Mouse (Mus musculus) natural killer cell, adult 2 months (primary cell): ENCODE measurements around the gene Vps16.
A peak's percentile ranks its signal among the peaks of the same experiment; 100 is the strongest.

Experiments used
- DNase-seq, 2 experiments: peaks; one replicate each; pipeline ENCODE4 v3.0.0; 2022; ENCODE audit warnings: low spot score in 2 of 2

The Vps16 gene

DNA sequence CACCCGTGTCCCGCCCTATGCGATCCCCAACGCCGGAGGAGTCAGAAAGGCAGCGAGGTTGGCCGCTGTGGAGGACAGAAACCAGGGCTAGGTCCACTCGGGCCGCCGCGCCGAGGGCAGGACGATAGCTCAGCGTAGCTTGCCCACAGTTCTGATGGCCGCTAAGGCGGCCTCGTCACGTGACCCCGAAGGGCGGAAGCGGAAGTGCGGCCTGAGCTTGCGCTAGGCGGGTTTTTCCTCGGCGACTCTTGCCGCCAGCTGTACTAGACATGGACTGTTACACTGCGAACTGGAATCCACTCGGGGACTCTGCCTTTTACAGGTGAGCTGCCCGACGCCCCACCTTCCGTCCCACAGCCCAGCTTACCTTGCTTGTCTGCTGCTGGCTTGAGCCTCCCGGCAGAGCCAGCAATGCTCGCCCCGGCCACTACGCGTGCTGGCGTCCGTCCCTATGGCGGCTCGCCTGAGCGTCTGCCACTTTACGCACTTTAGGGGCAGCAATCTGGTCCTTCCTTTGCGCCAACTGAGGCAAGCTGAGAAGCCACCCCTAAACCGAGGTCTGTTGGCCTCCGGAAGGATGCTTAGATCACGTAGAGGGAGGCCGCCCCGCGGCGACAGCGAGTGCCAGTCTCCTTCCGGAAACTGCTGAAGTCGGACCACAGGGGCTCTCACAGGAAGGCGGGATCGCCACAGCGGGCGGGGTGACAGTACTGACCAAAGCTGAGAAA, at the start of gene Vps16, which contains the start of gene Pced1a:
Vps16 (plus strand) TSS at position 214 of the 728 bp plus-strand sequence.
Pced1a (minus strand) TSS at position 576 of the 728 bp plus-strand sequence.
- DNase-seq, result peak; percentile 91

DNA sequence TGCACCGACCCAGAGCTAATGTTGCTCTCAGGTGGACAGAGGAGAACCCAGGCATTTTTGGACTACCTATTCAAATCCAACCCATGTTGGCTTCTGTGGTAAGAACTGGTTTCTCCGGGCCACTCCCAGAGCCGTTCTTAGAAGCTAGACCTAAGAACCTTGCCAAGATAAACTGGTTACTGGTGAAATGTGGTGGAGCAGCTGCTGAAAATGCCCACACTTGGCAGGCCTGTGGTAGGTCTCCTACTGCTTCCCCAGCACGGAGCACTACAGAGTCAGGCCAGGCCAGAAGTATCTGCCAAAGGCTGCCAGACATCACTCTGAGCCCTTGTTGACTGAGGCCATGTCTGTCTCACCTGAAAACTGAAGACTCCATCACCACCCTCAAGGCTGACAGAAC, 49.2 kb upstream of the Vps16 start:
- DNase-seq, result no peak

DNA sequence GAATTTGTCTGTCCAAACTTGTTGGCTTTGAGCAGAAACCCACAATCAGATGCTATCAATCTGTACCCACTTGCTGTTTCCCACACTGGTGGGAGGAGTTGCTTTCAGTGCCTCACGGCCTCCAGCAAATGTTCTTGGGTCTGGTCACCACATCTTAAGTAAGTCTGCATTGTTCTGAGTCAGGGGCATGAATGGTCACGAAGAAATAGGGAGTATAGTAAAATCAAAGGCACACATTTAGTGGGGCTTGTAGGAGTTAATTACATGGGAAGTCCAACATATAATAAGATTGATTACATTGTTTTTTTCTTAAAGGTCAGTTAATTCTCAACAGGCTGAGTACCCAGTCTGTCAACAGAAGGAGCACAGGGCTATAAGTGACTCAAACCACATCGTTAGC, 40.9 kb upstream of the Vps16 start:
- no peak for DNase-seq

DNA sequence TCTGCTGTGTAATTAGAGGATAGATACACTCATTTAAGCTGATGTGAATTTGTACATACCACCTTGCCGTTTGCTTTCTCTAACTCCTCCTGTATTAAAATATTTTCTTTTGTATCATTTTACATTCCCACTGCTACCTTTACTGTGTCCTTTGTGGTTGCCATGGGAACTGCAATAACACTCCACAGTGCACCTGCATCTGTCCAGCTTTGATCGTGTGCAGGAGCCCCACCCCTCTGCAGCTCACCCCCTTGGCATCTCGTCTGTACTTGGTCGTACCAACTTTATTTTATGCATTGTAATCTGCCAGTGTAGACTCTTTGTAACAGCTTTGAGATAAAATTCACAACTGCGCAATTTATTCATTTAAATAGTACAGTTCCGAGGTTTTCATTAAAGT, 40.2 kb upstream of the Vps16 start:
- DNase-seq, result no peak

DNA sequence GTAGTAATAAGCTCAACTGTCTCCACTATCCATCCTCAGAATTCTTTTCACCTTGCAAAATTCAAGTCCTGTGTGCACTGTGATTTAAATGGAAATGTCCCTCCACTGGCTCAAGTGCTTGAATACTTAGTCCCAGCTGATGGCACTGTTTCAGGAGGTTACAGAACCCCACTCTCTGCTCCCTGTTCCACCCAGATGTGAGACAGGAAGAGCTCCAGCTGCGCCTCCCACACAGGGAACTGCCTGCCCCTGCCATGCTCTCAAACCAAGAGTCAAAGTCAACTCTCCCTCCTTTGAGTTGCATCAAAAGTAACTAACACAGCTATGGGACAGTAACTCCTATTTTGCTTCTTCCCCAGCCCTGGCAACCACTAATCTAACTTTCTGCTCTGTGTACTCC, 37.9 kb upstream of the Vps16 start:
- no peak for DNase-seq

DNA sequence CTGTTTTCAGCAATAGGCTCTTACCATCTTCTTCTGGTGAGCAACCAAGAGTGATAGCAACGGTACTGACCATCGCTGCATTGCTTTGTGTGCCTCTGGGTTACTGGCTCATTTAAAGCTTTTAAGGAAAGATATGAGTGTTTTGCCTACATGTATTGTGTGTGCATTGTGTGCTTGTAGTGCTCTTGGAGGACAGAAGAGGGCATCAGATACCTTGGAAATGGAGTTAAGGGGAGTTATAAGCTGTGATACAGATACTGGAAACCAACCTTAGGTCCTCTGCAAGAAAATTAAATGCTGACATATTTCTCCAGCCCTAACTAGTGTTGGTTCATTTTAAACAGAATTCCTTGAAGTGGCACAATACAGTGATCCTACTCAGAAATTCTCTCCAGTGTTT, 35.3 kb upstream of the Vps16 start:
- DNase-seq, result no peak

DNA sequence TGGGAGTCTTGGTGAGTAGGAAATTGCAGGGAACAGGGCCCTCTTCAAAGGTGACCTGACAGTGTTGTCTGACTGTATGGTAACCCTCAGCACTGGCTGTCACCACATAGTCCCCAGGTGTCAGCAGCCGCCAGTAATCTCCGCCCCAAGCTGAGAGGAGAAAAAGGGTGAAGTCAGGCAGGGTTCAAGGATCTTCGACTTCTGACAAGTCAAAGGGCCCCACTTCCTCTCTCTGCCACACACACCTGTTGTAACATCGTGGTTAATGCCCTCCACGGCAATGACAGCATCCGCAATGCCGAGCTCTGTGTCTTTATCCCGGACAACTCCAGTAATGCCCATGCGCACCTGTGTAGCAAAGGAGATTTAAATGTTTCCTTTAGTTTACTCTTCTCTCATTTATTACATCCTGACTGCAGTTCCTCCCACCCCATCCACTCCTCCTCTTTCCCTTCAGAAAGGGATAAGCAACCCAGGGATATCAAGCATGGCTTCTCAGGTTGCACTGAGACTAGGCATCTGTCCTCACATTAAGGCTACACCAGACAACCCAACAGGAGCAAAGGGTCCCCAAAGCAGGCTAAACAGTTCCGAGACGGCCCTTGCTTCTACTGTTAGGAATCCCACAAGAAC, 33.0 kb upstream of the Vps16 start:
- no peak for DNase-seq

DNA sequence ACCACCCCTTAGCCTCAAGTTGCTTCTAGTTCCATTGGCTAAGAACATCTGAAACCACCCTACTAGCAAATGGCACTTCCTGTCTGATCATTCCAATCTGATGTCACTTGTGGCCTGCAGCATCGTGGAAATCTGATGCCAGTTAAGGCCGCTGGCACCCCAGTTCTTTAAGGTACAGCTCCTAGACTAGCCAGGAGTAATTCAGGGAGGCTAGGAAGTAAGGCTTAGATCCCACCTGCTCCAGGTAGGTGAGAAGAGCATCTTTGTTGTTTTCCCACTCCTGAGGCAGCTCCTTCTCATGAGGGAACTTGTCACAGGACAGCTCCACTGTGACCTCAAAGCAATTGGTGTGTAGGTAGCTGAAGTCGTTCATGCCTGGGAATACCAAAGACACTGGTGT, 31.3 kb upstream of the Vps16 start:
- no peak for DNase-seq

DNA sequence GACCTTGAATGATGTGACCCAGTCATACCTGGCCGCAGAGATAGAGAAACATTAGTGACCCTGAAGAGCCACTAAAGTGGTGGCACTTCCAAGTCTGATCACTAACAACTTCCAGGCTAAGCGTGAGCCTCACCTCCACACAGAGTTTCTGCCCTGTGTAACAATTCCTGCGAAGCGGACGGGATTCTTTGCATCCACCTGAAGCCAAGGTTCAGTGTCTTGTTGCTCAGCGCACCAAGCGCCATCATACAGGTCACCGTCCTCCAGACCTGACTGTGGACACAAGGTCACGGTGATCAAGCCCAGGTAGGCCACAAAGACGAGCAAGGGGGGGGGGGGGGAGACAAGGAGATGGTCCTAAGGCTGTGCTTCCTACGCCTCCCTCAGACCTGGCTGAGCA, 28.4 kb upstream of the Vps16 start:
- DNase-seq, result no peak

DNA sequence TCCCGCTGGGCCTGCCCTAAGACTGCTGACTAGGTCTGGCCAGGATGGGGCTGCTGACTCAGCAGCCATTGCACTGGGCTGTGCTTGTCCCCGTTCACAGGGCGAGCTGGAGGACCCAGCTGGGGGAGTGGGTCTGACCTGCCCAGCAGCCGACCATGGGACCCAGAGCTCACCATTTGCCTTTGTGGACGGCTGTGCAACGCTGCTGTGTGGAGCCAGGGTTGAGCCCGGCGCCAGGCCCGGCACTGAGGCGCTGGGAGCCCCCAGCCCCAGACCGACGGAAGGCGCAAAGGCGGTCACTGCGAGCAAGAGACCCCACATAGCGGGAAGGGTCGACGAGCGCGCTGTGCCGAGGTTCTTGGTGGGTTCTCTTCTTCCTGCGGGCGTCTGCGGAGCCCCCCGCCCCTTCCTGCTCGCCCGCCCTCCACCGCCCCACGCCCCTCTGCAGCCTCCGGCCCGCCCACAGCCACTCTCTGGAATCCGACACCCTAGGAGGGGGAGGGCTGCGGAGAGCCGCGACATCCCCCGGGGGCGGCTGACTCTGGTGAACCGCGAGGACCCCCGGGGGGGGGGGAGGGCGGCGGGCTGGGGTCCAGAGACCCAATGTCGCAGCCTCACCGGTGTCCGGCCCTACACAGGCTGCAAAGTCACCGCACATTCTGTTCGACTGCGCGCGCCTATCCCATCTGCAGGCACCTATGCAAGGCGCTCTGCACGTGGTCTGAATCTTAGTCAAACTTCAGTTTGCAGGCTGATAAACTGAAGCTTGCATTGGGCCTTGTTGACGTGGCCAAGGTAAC, 26.8 kb upstream of the Vps16 start, which contains the start of gene Cpxm1:
Cpxm1 (minus strand) TSS at position 389 of the 800 bp plus-strand sequence.
- DNase-seq, result no peak

DNA sequence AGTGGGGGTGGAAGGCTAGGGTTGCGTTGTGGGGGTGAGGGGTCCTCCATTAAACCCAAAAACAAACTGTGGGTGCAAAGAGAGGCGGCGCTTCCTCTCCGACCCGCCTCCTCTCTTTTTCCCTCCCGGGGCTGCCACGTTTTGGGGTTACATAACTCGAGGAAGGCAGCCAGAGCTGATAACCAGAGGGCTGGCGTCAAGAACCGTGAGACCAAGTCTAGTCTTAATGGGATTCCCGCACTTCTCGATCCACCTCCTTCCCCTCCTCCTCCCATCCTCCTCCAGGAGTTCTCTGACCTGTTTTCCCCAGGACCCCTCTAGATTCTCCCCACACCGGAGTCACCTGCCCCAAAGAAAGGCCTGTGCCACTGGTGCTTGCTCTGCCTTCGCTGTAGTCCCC, 26.0 kb upstream of the Vps16 start:
- DNase-seq, result no peak

DNA sequence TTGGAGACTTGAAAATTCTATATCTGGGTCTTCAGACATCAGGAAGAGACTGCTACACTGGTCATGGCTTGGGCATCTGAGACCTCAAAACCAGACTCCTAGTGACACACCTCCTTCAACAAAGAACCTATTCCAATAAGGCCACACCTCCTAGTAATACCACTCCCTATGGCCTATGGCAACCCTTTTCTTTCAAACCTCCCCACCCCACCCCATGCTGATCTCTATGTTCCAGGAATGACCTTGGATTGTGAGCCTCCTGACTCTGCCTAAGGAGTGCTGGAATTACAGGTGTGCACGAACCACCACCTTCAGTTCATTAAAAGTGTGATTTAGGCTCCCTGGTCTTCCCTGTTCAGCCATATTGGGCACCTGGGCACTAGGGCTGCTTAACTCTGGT, 24.1 kb upstream of the Vps16 start:
- no peak for DNase-seq

DNA sequence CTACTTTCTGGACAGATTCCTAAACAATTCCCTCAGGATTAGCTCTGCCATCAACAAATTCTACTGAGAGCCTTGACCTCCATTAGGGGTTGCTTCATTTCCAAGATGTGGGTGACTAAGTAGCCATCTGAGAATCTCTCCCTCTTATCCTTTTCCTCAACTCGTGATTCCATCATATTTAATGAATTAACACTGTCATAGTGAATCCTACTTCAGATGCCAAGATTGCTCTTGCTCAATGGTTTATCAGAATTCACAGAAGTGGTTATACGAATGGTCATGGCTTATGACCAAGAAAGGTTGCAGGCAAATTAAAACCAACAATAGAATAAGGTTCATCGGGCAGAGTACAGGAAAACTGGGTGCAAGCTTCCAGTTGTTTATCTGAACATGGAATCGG, 22.2 kb upstream of the Vps16 start:
- no peak for DNase-seq

DNA sequence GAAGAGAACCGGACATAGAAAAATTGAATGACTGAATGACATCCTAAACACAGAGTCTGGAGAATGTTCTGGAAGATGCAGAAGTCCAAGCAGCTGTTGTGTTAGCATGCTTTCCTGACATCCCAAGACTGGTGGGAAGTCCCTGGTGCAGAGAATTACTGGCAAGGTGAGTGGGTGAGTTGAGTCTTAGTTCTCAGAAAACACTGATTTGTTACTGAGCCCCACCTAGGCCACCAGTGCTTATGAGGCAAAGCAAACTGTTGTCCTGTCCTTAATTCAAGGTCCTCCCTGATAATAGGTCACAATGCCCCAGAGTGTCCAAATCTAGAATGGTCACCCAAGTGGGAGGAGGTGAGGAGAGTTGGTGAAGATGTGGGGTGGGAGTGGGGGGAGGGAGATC, 19.2 kb upstream of the Vps16 start, which contains the start of the genes Gm28372 and 1700020A23Rik:
Gm28372 (plus strand) TSS at position 301 of the 400 bp plus-strand sequence.
1700020A23Rik (plus strand) TSS at position 321 of the 400 bp plus-strand sequence.
- DNase-seq, result no peak

DNA sequence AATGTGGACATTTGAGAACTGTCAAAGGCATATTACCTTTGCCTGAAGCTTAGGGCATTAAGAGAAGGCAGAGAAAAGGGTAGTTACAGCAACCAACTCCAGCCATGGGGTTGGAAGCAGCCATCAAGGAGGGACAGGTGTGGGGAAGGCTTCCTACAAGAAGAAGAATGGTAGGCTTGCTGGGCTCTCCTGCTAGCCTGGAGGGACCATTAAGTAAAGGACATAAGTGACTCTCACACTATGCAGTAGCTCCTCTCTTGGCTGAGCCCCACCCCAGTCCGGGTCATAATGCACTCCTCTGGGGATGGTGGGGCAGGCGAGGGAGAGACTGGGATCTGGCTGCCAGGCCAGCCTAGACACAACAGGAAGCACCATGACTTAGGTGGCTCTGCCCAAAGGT, 18.0 kb upstream of the Vps16 start, which contains the start of gene Tmem239:
Tmem239 (plus strand) TSS at position 301 of the 400 bp plus-strand sequence.
- DNase-seq, result no peak

DNA sequence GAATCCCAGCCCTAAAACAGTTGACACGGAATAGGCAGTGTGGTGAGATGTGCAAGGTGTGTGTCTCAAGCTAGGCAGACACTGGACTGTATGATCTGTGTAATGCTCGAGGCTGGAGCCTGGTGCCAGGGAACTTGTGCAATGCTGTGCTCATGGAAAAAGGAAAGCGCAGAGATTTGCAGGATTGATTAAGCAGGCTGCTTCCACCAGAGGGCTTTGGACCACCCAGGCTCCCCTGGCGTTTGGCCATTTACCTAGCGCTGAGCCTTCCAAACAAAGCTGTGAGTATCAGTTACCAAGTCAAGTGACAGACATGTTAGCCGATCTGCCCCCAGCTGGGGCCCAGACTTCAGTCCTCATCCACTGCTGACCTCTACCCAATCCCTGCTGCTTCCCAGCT, 15.9 kb upstream of the Vps16 start:
- no peak for DNase-seq

DNA sequence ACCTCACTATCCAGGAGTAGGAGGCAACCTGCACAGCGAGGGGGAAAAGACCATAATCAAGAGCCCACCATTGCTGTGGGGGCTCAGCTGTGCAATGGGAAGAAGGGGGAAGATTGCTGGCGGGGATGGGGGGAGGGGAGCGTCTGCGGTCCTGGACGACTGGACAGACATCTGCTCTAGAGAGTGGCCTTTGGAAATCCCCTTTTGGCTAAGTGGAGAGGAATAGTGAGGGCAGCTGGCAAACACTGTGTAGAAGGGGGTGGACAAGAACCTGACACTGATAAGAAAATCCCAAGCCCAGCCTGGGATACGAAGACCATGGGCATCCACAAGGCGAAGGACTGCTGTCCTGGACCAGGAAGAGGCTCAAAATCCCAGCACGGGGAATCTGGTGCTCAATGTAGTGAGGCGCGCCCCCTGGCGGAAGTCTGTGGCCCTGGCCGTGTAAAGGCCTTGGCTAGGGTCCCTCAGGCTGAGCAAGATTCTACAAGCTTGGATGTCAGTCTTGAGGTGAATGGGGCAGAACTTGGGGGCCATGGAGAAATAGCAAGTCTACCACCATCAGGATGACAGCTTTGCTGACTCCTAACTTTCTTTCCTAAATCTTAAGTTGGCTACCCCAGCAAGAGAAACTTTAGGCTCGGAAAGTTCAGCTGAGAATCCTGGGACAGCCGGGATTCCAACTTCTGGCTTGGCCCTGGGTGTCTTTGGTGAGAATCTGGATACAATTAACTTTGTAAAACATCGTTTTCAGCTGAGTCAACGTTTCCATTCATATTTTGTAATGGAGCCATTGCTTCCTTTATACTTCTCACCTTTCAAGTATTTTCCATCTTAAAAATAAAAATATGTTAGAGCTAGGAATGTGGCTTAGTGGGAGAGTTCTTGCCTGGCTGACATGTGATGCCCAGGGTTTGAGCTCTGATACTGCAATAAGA, 12.3 kb upstream of the Vps16 start:
- DNase-seq, result peak; percentile 55 to 60

DNA sequence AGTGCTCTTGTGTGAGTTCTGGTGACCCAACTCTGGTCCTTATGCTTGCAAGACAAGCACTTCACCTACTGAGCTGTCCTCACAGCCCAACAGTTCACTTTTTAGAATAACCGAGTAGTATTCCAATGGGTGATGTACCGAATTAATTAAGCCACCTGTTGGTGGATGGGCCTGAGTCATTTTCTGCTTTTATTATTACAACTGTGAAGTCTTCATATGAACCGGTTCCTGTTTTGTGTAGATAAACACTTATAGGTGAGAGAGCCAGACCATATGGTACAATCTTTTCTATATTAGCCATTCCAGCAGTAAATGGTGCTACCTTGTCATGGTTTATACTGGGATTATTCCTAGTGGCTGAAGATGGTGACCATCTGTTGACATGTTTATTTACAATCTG, 11.4 kb upstream of the Vps16 start:
- no peak for DNase-seq

DNA sequence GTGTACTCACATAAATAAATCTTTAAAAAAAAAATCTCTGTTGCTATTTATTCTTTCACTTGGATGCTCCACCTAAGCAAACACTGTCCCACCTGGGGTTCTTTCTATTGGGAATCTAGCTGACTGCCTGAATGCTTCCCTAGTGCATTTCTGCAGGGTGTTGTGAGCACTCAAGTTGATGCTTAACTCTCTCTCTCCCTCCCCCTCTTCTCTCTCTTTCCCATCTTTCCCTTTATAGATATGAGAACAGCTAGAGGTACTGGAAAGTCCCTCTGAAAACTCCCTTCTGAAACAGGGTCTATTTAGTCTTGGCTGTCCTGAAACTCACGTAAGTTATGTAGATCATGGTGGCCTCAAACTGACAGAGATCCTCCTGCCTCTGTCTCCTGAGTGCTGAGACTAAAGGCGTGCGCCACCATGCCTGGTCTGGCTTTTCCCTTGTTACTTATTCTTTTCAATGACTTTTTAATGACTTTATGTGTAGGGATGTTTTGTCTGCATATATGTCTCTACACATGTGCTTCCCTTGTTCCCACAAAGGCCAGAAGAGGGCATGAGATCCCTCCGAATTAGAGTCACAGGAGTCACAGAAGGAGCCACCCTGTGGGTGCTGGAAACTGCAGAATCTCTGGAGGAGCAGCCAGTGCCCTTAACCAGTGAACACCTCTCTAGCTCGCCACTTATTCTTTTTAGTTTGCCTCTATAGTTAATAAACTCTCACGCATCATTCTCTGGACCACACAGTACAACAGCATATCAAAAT, 9.9 kb upstream of the Vps16 start:
- DNase-seq, result no peak
